In the genomic region with DNA sequence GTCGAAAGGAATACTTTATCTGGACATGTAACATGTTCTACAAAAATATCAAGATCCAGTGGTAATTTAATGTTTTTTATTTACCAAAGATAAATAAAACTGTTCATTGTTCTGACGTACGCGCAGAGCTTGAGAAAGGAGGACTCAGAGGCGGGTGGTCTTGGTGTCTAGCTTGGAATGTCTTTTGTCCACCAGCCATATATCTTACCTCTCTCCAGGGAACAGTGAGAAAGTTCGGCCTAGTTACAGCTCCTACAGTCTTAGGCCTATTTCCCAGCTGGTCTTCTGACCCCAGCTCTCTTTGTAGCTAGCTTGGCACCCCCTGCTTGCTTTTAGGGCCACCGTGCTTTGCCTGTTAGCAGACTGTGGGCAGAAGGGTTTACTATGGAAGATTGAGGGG, we compare ENCODE assay signal across 19 mouse cellular contexts. TPM values are rescaled to one million over a fixed set of nuclear protein-coding genes. Genes with fewer than 3 reads are reported as not detected.
"Had no signal": no experiment of that assay in that cellular context is flagged by ENCODE, and none has a peak within 500 bp of the region (broad histone marks: within the 10 kb centered on the region; RNA-seq: fewer than 3 reads in every experiment).

No protein-coding gene starts in this region.

- H3K4me2 ChIP-seq: intestine, embryonic 15.5 days; limb, embryonic 13.5 days; stomach, embryonic 15.5 days had no signal

- H3K4me3 ChIP-seq: intestine, embryonic 15.5 days; layer of hippocampus, adult 2 months; limb, embryonic 13.5 days; midbrain, embryonic 10.5 days; myocyte; stomach, embryonic 15.5 days had no signal

- H3K9me3 ChIP-seq: intestine, embryonic 15.5 days; limb, embryonic 13.5 days; midbrain, embryonic 10.5 days; stomach, embryonic 15.5 days had no signal

- DNase-seq: kidney, adult 18-20 months; left cerebral cortex, postnatal 4 days; lung, adult 18-20 months; midbrain, embryonic 14.5 days; retina, postnatal 1 day; right cerebral cortex, postnatal 4 days; thymus, postnatal 36 days had no signal

- H3K27me3 ChIP-seq: intestine, embryonic 15.5 days; limb, embryonic 13.5 days; stomach, embryonic 15.5 days had no signal

- ATAC-seq: intestine, embryonic 15.5 days had no signal

- H3K4me1 ChIP-seq: intestine, embryonic 15.5 days; midbrain, embryonic 10.5 days; stomach, embryonic 15.5 days had no signal

- H3K27ac ChIP-seq: intestine, embryonic 15.5 days; layer of hippocampus, adult 2 months; limb, embryonic 13.5 days; liver, embryonic 14.5 days; midbrain, embryonic 10.5 days; stomach, embryonic 15.5 days had no signal

- H3K36me3 ChIP-seq: intestine, embryonic 15.5 days; limb, embryonic 13.5 days; midbrain, embryonic 10.5 days; stomach, embryonic 15.5 days had no signal

- H3K9ac ChIP-seq: intestine, embryonic 15.5 days; limb, embryonic 13.5 days; liver, embryonic 14.5 days; stomach, embryonic 15.5 days had no signal

RNA-seq across cellular contexts. Expression of a gene that starts 14.9 kb away (rescaled TPM):
- polyA plus RNA-seq: intestine, embryonic 15.5 days; limb, embryonic 13.5 days; liver, adult 2 months; liver, embryonic 14.5 days; lung, embryonic 16.5 days; midbrain, embryonic 10.5 days; midbrain, embryonic 14.5 days; myocyte; spleen, adult 2 months; stomach, embryonic 15.5 days; testis, adult 2 months; thymus, postnatal 0 days had no signal

RNA-seq across cellular contexts. Expression of a gene that starts 39.6 kb away (rescaled TPM):
- polyA plus RNA-seq: liver, adult 2 months; midbrain, embryonic 10.5 days; midbrain, embryonic 14.5 days; myocyte; spleen, adult 2 months; testis, adult 2 months; thymus, postnatal 0 days had no signal

RNA-seq across cellular contexts. Expression of a gene that starts 52.6 kb away (rescaled TPM):
- polyA plus RNA-seq: liver, adult 2 months; myocyte; spleen, adult 2 months; testis, adult 2 months; thymus, postnatal 0 days had no signal
